Mouse (Mus musculus): Measurements from ENCODE around the gene Fam171b. TPM values are rescaled to one million over a fixed set of nuclear protein-coding genes. Genes with fewer than 3 reads are reported as not detected.

The Fam171b gene
- polyA plus RNA-seq, 1 experiment: 209 TPM

GRCm38 (mm10) chr2:83883850-83884420 is 71.5 kb downstream of the Fam171b start:
- DNase-seq (ENCODE audit: extremely low spot score in 1 of 2, low spot score in 1 of 2): peak in 1 of 2 experiments; percentile 18

GRCm38 (mm10) chr2:83893701-83894100 is 81.3 kb downstream of the Fam171b start:
- no peak for DNase-seq (ENCODE audit: extremely low spot score in 1 of 2, low spot score in 1 of 2)

GRCm38 (mm10) chr2:83901896-83902540 is 89.6 kb downstream of the Fam171b start:
- DNase-seq (ENCODE audit: extremely low spot score in 1 of 2, low spot score in 1 of 2): no peak

DNA sequence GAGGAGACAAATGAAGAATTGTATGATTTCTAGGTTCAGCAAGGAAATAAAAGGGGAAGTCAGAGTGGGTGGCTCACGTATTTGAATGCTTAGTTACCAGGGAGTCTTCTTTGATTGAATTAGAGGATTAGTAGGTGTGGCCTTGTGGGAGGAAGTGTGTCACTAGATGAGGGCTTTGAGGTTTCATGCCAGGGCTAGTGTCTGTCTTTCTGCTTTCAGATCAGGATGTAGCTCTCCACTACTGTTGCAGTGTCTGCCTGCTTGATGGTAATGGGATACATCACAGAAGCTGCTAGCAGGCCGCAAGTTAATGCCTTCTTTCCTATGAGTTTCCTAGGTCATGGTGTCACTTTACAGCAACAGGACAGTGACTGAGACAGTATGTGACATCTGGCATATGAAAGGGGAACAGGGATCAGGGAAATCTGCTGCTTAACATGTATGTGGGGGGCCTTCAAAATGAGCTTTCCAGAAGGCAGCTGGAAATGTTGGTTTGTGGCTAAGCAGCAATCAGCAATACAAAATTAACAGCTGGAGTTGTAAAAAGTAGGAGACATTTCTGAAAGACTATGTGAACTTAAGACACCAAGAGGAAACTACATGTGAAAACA is 117.1 kb downstream of the Fam171b start:
- DNase-seq (ENCODE audit: extremely low spot score in 1 of 2, low spot score in 1 of 2): no peak

Other genes starting within 250 kb of the Fam171b start
- gene Zc3h15, start 168.2 kb upstream of the Fam171b start, polyA plus RNA-seq (2012; rRNA removed): 113 and 114 TPM in 2 replicates
- gene Itgav, start 88.2 kb upstream of the Fam171b start, polyA plus RNA-seq (2012; rRNA removed): 88.1 and 97.6 TPM in 2 replicates
- not detected in 2 replicates for gene Zswim2, start 128.6 kb downstream of the Fam171b start, polyA plus RNA-seq (2012; rRNA removed)
- gene Gm13698, start 143.1 kb downstream of the Fam171b start, polyA plus RNA-seq (2012; rRNA removed): not detected in 2 replicates
- not detected in 2 replicates for gene Gm13693, start 148.9 kb downstream of the Fam171b start, polyA plus RNA-seq (2012; rRNA removed)
- gene Gm13695, start 154.7 kb downstream of the Fam171b start, polyA plus RNA-seq (2012; rRNA removed): not detected in 2 replicates
- not detected in 2 replicates for gene Gm13696, start 160.5 kb downstream of the Fam171b start, polyA plus RNA-seq (2012; rRNA removed)
- not detected in 2 replicates for gene Gm13694, start 166.3 kb downstream of the Fam171b start, polyA plus RNA-seq (2012; rRNA removed)
- not detected in 2 replicates for gene Gm13697, start 172.1 kb downstream of the Fam171b start, polyA plus RNA-seq (2012; rRNA removed)
- not detected in 2 replicates for gene Gm13691, start 177.9 kb downstream of the Fam171b start, polyA plus RNA-seq (2012; rRNA removed)